Comparison of ENCODE assay signal across 8 mouse cellular contexts in genomic region chr7:128523962-128524581, GRCm38 (mm10). TPM values are rescaled to one million over a fixed set of nuclear protein-coding genes. Genes with fewer than 3 reads are reported as not detected.
A peak's percentile ranks its signal among the peaks of the same experiment; 100 is the strongest.
DNase-seq lines count a peak whose midpoint lies in the region; ATAC-seq and TF ChIP-seq lines count a peak whose summit lies in the region.

No protein-coding gene starts in this region.

- ATAC-seq in hindbrain, postnatal 0 days: peak; percentile 36; the same call in 1 of the 2 replicates
- ATAC-seq in midbrain, embryonic 16.5 days: peak; percentile 60; the same call in 1 of the 2 replicates
- ATAC-seq in stomach, embryonic 14.5 days (ENCODE audit: insufficient number of reproducible peaks, insufficient read depth, low FRiP score, low read depth): peak; percentile 69

- peak overlapping the region; percentile 56 for H3K9ac ChIP-seq in hindbrain, postnatal 0 days (replicated peaks; ENCODE audit: low read length)
- H3K9ac ChIP-seq in liver, adult 2 months (ENCODE audit: low read depth, low read length): peak overlapping the region; percentile 99
- H3K9ac ChIP-seq in midbrain, embryonic 16.5 days (ENCODE audit: low read depth, low read length): peak overlapping the region; percentile 22
- H3K9ac ChIP-seq in stomach, embryonic 14.5 days (replicated peaks; ENCODE audit: low read depth, low read length): peak overlapping the region; percentile 80

- peak overlapping the region; percentile 66 for H3K4me2 ChIP-seq in hindbrain, postnatal 0 days (ENCODE audit: low read depth, low read length)
- H3K4me2 ChIP-seq in midbrain, embryonic 16.5 days (ENCODE audit: low read length): peak overlapping the region; percentile 60
- H3K4me2 ChIP-seq in stomach, embryonic 14.5 days (replicated peaks; ENCODE audit: low read depth, low read length): peak overlapping the region; percentile 60

- WGBS in hindbrain, postnatal 0 days: 4% methylated on average over 51 of the region's 51 CpGs
- under 1% methylated on average over 51 of the region's 51 CpGs for WGBS in liver, adult 2 months
- WGBS in midbrain, embryonic 16.5 days: 3% methylated on average over 50 of the region's 51 CpGs
- WGBS in stomach, embryonic 14.5 days: under 1% methylated on average over 51 of the region's 51 CpGs

- H3K36me3 ChIP-seq in hindbrain, postnatal 0 days (ENCODE audit: insufficient read depth, low read length): no peaks in the 10 kb centered on the region
- H3K36me3 ChIP-seq in liver, adult 2 months (ENCODE audit: control insufficient read depth, insufficient read depth, low read length): no peaks in the 10 kb centered on the region
- H3K36me3 ChIP-seq in midbrain, embryonic 16.5 days (ENCODE audit: control insufficient read depth, insufficient read depth, low read length): no peaks in the 10 kb centered on the region
- no peaks in the 10 kb centered on the region for H3K36me3 ChIP-seq in stomach, embryonic 14.5 days (ENCODE audit: control insufficient read depth, insufficient read depth, low read length)

- 0 out of 2 replicates have a peak, but pooled peaks have one; percentile 41 for TF ChIP-seq POLR2A in liver, adult 2 months (IDR thresholded peaks at IDR 0.05; ENCODE audit: extremely low read depth, insufficient read depth, low read length)

- peak; percentile 52 for DNase-seq in left cerebral cortex, postnatal 4 days
- DNase-seq in left cerebral cortex, adult 11 months (ENCODE audit: low spot score): no peak
- peak; percentile 39 to 58 for DNase-seq in cerebellum, postnatal 14 days
- peak; percentile 83 for DNase-seq in gastrocnemius, postnatal 14 days
- DNase-seq in hindbrain, postnatal 0 days (ENCODE audit: low spot score): peak; percentile 37
- DNase-seq in liver, adult 2 months (ENCODE audit: extremely low read depth, low read depth, low spot score): peak; percentile 80

- H3K4me3 ChIP-seq in hindbrain, postnatal 0 days (ENCODE audit: low read length): peak overlapping the region; percentile 45
- peak overlapping the region; percentile 94 for H3K4me3 ChIP-seq in liver, adult 2 months (ENCODE audit: insufficient read depth, low read depth, low read length)
- peak overlapping the region; percentile 37 for H3K4me3 ChIP-seq in midbrain, embryonic 16.5 days (ENCODE audit: low read depth, low read length)
- H3K4me3 ChIP-seq in stomach, embryonic 14.5 days (ENCODE audit: low read depth, low read length): peak overlapping the region; percentile 83

- no peak for TF ChIP-seq CTCF in hindbrain, postnatal 0 days (IDR thresholded peaks at IDR 0.05; ENCODE audit: low read depth)
- TF ChIP-seq CTCF in liver, adult 2 months (IDR thresholded peaks at IDR 0.05; ENCODE audit: low read depth, low read length): no peak

- H3K27ac ChIP-seq in hindbrain, postnatal 0 days: peak overlapping the region; percentile 77
- H3K27ac ChIP-seq in liver, adult 2 months (replicated peaks; ENCODE audit: insufficient read depth, low read depth, low read length): peak overlapping the region; percentile 99
- H3K27ac ChIP-seq in midbrain, embryonic 16.5 days (ENCODE audit: low read length): no peak overlapping the region
- H3K27ac ChIP-seq in stomach, embryonic 14.5 days (ENCODE audit: low read length): peak overlapping the region; percentile 76

- peaks cover 9% of the 10 kb centered on the region; the same call in 1 of the 2 replicates for H3K27me3 ChIP-seq in hindbrain, postnatal 0 days (ENCODE audit: insufficient read depth, low read length)
- no peaks in the 10 kb centered on the region for H3K27me3 ChIP-seq in liver, adult 2 months (ENCODE audit: control insufficient read depth, insufficient read depth, low read length)
- H3K27me3 ChIP-seq in midbrain, embryonic 16.5 days (ENCODE audit: control insufficient read depth, insufficient read depth, low read depth, low read length): peaks cover 18% of the 10 kb centered on the region
- no peaks in the 10 kb centered on the region for H3K27me3 ChIP-seq in stomach, embryonic 14.5 days (ENCODE audit: control insufficient read depth, insufficient read depth, low read length)

- intact Hi-C loops in left cerebral cortex, postnatal 4 days (cut with DNase I): no loop called here
- intact Hi-C loops in gastrocnemius, postnatal 14 days (cut with DNase I; ENCODE audit: low total_unique reads): no loop called here

- peaks cover 2% of the 10 kb centered on the region for H3K4me1 ChIP-seq in hindbrain, postnatal 0 days (ENCODE audit: insufficient read depth, low read length)
- peaks cover 20% of the 10 kb centered on the region for H3K4me1 ChIP-seq in liver, adult 2 months (ENCODE audit: control insufficient read depth, insufficient read depth, low read length)
- peaks cover 5% of the 10 kb centered on the region; the same call in 1 of the 2 replicates for H3K4me1 ChIP-seq in midbrain, embryonic 16.5 days (ENCODE audit: control insufficient read depth, insufficient read depth, low read length)
- H3K4me1 ChIP-seq in stomach, embryonic 14.5 days (ENCODE audit: control insufficient read depth, insufficient read depth, low read length): peaks cover 15% of the 10 kb centered on the region

- no peaks in the 10 kb centered on the region for H3K9me3 ChIP-seq in hindbrain, postnatal 0 days (ENCODE audit: low read length)
- H3K9me3 ChIP-seq in midbrain, embryonic 16.5 days (replicated peaks; ENCODE audit: control insufficient read depth, low read length, poor library complexity, severe bottlenecking): no peaks in the 10 kb centered on the region
- no peaks in the 10 kb centered on the region for H3K9me3 ChIP-seq in stomach, embryonic 14.5 days (ENCODE audit: control insufficient read depth, low read depth, low read length)

- H3K79me2 ChIP-seq in liver, adult 2 months (ENCODE audit: control insufficient read depth, insufficient read depth, low read length): peaks cover 23% of the 10 kb centered on the region

RNA-seq across cellular contexts. Expression of gene Bag3, which starts 0.7 kb away (rescaled TPM):
- total RNA-seq in left cerebral cortex, postnatal 4 days (2021): 1 to 10 TPM; 3.8 to 4.4 TPM
- 100 to 1,000 TPM; 111 to 112 TPM for total RNA-seq in gastrocnemius, postnatal 14 days (2021)
- 4.5 and 6.7 TPM in 2 replicates for total RNA-seq in hindbrain, postnatal 0 days (2014; rRNA removed)
- 4.7 and 5.2 TPM in 2 replicates for polyA plus RNA-seq in hindbrain, postnatal 0 days (2015; fragmentation: Nextera tagmentation; extraction: Ambion mirVana)
- total RNA-seq in liver, adult 2 months (2014; rRNA removed): 3.4 and 4.7 TPM in 2 replicates
- 25.8 and 30.3 TPM in 2 replicates for polyA plus RNA-seq in liver, adult 2 months (2012; rRNA removed)
- polyA plus RNA-seq in midbrain, embryonic 16.5 days (2015; fragmentation: Nextera tagmentation; extraction: Ambion mirVana): 1.9 and 2.8 TPM in 2 replicates
- 18.1 and 19.3 TPM in 2 replicates for polyA plus RNA-seq in stomach, embryonic 14.5 days (2014; fragmentation: Nextera tagmentation; extraction: Ambion mirVana)

Comparison
In these comparisons a context has a peak if more than half of its experiments do, and no peak if none do; other contexts are left out.
1. H3K4me3 ChIP-seq: peak in every context shown above with its lines; median percentile 94 in liver, adult 2 months; 83 in stomach, embryonic 14.5 days; 45 in hindbrain, postnatal 0 days; 37 in midbrain, embryonic 16.5 days.
2. H3K9ac ChIP-seq: peak in every context shown above with its lines; median percentile 99 in liver, adult 2 months; 80 in stomach, embryonic 14.5 days; 56 in hindbrain, postnatal 0 days; 22 in midbrain, embryonic 16.5 days.
3. RNA of gene Bag3, which starts 0.7 kb away (total RNA-seq): 111 to 112 TPM in gastrocnemius, postnatal 14 days; 4.5 to 6.7 TPM in hindbrain, postnatal 0 days, 3.8 to 4.4 TPM in left cerebral cortex, postnatal 4 days and 3.4 to 4.7 TPM in liver, adult 2 months; every median in the first group is over 10 times any median in the second.
4. Peak in every context shown above with its lines, with median percentiles within 50 percentile points of each other: ATAC-seq and H3K4me2 ChIP-seq.